Mouse (Mus musculus) G1E-ER4 (cell line): Measurements from ENCODE around the gene Rgmb. TPM values are rescaled to one million over a fixed set of nuclear protein-coding genes. Genes with fewer than 3 reads are reported as not detected.

ENCODE experiments used
- GATA1 ChIP-seq: IDR thresholded peaks from one replicate; pipeline ENCODE4 v1.8.0; 2012; ENCODE audit warnings: low read length, inconsistent platforms
- polyA plus RNA-seq: library from polyadenylated mRNA; stranded (reverse); fragments of >175 nt; gene quantifications from 2 replicates; pipeline ENCODE4 v1.2.3, GENCODE M21; 2012

The Rgmb gene
- not detected in 2 replicates for polyA plus RNA-seq

GRCm38 (mm10) chr17:15830766-15831644, at the start of gene Rgmb:
Rgmb (minus strand) TSS chr17:15831039.
- no peak for TF ChIP-seq GATA1

DNA sequence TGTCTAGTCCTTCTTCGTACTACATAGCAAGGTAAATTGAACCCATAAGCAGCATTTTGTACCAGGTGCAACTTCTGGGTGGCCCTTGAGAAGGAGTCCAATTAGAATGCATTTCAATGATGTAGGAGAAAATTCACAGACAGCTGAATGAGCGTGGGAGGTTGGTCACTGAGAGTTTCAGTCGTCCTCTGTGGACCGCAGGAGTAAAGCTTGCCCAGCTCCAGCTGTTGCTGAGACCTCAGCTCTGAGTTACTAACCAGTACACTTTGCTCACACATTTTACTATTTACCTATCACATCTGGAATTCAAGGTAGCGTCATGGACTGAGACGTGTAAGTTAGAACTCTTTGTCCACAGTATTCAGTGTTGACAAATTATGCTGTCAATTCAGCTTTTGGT, 43.9 kb upstream of the Rgmb start:
- no peak for TF ChIP-seq GATA1

- no peak for TF ChIP-seq GATA1
These were observed 41.3 kb upstream of the Rgmb start for GRCm38 (mm10) chr17:15872093-15872492.

GRCm38 (mm10) chr17:15865249-15865648, 34.4 kb upstream of the Rgmb start:
- TF ChIP-seq GATA1, result no peak

GRCm38 (mm10) chr17:15862355-15862754, 31.5 kb upstream of the Rgmb start:
- no peak for TF ChIP-seq GATA1

GRCm38 (mm10) chr17:15853121-15853520, 22.3 kb upstream of the Rgmb start:
- no peak for TF ChIP-seq GATA1

- TF ChIP-seq GATA1, result no peak
These were observed 19.7 kb upstream of the Rgmb start for GRCm38 (mm10) chr17:15850544-15850943.

DNA sequence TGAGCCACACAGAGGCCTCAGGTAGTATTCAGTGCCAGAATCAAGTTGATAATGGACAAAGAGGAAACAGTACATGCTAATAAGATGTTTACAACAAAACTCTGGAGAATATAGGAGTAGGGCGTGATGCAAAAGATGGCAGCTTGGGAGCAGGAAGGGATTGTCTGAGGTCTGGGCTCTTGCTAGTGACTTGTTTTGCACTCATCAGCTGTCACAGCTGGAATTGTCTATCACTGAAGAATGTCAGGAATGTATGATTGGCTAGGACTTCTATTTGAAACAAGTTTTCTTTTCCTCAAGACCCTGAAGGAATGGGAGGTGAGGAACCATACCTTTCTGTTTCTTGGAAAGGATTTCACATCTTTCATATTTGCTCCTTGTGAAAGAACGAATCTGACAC, 10.6 kb upstream of the Rgmb start:
- TF ChIP-seq GATA1, result no peak

- TF ChIP-seq GATA1, result no peak
These were observed 1.6 kb upstream of the Rgmb start for GRCm38 (mm10) chr17:15832398-15832797.

DNA sequence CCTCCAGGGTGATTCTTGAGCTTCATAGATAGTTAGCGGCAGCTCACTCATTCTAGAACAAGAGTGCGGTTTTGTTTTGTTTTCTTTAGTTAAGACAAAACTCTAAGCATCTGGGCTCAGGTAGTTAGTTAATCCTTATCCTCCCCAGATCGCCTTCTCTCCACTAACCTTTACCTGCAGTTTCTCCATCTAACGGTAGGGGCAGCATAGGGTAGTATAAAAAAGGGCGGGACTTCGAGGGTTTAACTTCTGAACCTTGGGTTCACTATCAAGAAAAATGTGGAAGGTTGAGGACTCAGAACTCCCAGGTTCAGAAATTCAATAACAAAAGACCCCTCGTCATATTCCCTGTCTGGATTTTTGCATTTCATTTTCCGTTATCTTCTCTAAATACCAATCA, 971 bp upstream of the Rgmb start:
- TF ChIP-seq GATA1, result no peak

DNA sequence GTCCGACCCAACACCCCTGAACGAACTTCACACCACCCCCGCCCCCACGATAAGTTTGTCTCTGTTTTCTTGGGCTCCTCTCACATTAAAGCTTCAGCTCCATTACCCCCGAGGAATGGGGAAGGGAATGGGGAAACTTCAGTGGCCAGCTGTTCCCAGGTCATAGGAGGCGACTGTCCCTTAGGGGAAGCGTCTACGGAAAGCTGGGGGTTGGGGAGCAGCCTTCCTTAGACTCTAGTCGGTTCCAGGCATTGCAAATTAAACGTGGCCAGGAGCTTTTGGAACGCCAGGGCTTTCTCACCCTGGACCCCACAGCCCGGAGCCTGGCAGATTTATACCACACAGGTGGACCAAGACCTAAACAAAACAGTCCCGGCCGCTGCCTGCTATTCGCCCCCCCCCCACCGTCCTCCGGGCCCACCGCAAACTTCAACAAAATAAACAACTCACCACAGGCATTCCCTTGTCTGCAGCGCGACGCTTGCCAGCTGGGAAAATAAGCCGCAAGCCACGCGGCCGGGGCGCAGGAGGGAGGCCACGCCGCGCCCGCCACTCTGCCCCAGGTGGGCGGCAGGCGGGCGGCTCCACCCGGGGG, 571 bp downstream of the Rgmb start:
- TF ChIP-seq GATA1, result no peak

DNA sequence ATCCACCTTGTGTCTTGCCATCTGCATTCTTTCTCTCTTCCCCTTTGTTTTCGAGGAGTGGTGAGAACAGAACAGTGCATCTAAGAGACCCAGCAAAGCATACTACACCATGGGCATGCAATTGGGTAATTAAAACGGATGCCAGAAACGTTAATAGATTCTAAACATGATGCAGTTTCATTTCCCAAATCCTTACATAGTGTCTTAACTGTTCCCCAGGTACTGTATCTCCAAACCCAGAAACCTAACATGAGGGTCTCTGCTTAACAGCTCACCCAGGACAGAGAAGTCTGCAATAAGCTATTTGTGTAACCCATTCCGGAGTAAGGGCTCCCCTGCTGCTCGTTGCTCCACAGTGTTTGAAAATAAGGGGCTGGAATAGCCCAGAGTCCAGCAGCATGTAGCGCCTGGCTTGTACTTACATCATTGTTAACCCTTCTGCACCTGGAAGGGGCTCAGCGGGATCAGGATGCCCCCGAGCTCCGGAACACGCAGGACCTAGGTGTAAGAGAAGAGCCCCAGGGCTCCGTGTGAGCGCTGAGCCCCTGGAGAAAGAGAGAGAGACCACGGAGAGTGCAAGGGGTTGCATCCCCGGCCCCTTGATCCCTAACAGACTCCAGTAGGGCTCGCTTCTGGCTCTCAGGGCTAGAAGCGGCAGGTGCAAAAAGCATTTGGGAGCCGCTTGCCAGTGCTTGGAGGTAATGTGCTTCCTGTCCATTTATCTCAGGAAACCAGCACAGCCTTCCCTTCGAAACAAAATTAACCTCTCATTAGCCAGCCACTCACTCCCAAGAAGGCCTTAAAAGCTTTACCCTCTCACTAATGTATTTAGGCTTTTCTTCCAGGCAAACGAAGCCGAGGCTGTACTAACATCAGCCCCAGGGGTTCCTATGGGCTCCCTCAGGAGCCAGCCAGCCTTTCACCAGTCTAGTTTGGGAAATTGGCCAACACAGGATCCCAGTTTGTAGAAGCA, 1.4 kb downstream of the Rgmb start:
- no peak for TF ChIP-seq GATA1

GRCm38 (mm10) chr17:15828131-15828917, 2.5 kb downstream of the Rgmb start:
- no peak for TF ChIP-seq GATA1

- no peak for TF ChIP-seq GATA1
These were observed 3.9 kb downstream of the Rgmb start for GRCm38 (mm10) chr17:15826928-15827327.

- no peak for TF ChIP-seq GATA1
These were observed 4.4 kb downstream of the Rgmb start for GRCm38 (mm10) chr17:15826444-15826909.
